Mouse (Mus musculus) adrenal gland, adult 10 weeks (tissue): ENCODE results near the gene Mtif2. TPM values are rescaled to one million over a fixed set of nuclear protein-coding genes. Genes with fewer than 3 reads are reported as not detected.

Source experiments
- polyA plus RNA-seq: library from polyadenylated mRNA; stranded (reverse); fragments of 350-450 nt; fragmentation: Illumina TruSeq; extraction: RNeasy Lipid Tissue Mini Kit (QIAGEN cat#74804); gene quantifications from one replicate; pipeline ENCODE4 v1.2.3, GENCODE M21; 2014; ENCODE audit warnings: low read depth, low replicate concordance

The Mtif2 gene
- polyA plus RNA-seq, result 76.3 TPM

DNA sequence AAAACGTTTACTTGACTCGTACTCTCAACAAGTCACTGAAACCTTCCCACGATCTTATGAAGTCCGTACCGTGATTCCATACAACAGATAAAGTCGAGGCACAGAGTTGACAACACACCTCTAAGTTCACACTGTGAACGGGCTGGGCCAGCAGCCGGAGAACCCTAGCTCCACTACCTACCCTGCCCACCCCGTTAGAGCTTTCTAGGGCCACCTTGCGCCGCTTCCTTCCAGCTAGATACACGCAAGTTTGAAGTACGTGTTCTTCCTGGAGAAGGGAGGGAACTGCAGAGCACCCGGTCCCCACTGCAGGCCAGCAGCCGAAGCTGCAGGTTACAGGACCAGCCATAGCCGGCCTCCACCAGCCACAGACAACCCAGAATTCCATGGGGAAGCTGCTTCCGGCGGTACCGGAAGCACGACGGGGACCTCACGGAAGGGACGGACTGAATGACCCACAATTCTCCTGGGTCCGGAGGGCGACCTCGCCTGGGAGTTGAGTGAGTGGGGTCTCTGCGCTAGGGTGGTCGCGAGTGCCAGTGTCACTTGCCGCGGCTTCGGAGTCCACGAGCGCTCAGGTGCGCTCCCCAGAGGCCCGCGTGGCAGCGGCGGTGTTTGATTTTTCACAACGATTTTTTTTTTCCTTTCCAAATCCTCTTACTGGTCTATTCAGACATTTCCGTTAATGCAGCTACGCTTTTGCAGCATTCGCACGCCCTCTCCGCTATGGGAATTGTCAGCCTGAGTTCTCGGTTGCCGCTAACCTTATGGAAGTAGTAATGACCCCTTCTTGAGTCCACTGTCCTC is at the start of gene Mtif2:
Gene Mtif2 (plus strand): TSS at position 421 of the 807 bp plus-strand sequence.

DNA sequence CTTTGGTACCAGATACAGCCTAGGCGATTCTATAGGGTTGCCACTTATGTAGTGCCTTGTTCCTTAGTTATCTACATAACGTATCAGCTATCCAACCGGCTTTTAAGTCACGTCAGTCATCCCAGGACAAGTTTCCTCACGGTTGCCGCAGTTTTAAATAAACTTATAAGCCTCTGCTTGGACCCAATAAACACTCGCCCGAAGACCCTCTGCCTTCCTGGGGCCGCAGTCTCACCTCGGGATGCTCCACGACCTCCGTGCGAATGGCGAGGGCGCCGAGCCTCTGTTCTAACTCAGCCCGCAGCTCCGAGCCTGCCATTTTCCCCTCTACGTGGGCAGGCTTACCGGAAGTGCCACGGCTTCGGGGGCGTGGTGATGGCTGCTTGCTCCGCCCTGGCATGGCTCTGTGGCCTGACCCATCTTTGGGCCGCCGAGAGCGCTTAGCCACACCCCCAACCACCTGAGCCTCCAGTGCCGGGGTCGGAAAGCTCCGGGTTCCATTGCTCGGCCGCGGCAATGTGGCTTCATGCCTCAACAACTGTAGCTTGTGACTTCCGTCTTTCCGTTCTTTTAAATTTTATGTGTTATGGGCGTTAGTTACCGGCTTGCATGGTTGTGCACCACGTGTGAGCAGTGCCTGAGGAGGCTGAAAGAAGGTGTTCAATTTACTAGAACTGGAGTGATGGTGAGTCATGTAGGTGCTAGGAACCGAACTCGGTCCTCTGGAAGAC is 11.4 kb upstream of the Mtif2 start, which contains the start of gene Prorsd1:
Gene Prorsd1 (minus strand): TSS at position 352 of the 731 bp plus-strand sequence.

DNA sequence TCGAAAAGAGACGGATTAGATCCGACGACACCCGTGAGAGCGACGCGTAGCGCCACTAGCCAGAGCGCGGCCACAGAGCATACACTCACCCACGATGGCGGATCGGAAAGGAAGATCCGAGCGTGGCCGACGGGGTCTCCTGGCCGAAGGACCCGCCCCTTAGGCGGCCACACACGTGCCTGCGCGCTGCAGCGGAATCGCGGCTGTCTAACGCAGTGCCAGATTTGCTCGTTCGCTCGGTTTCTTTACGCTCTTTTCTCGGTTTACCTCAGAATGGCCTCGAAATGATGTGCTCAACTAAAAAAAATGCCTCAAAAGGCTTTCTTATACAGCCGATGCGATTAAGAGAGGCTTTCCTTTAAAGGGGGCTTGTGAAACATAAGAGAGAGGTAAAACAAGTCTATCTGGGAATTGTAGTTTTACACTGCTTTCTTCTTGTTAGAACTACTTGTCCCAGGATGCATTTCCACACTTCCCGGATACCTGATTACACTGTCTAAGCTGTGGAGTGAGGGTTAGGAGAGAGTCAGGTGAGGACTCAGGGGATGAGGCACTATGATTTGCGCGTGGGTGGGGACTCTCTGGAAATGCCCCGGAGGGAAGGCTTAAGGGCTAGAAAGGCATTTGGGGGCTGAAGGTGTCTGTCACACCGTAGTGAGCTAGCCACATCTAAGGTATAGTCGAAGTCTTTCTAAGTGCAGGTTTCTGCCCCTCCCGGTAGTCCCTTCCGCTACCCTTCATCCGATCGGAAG is 21.7 kb downstream of the Mtif2 start, which contains the start of the genes Clhc1 and Rps27a:
Gene Clhc1 (plus strand): TSS at position 199 of the 752 bp plus-strand sequence.
Gene Rps27a (minus strand): TSS at position 358 of the 752 bp plus-strand sequence.

Other genes starting within 250 kb of the Mtif2 start
- gene Ccdc88a, start 152.8 kb upstream of the Mtif2 start, polyA plus RNA-seq, result 51.8 TPM
- 76.9 TPM for gene Prorsd1, start 11.4 kb upstream of the Mtif2 start, polyA plus RNA-seq
- gene Clhc1, start 21.5 kb downstream of the Mtif2 start, polyA plus RNA-seq, result 0.47 TPM
- gene Rps27a, start 21.7 kb downstream of the Mtif2 start, polyA plus RNA-seq, result 1,115 TPM
- 1,643 TPM for gene Rtn4, start 166.5 kb downstream of the Mtif2 start, polyA plus RNA-seq